ENCODE assay signal across 9 mouse cellular contexts in the genomic region with DNA sequence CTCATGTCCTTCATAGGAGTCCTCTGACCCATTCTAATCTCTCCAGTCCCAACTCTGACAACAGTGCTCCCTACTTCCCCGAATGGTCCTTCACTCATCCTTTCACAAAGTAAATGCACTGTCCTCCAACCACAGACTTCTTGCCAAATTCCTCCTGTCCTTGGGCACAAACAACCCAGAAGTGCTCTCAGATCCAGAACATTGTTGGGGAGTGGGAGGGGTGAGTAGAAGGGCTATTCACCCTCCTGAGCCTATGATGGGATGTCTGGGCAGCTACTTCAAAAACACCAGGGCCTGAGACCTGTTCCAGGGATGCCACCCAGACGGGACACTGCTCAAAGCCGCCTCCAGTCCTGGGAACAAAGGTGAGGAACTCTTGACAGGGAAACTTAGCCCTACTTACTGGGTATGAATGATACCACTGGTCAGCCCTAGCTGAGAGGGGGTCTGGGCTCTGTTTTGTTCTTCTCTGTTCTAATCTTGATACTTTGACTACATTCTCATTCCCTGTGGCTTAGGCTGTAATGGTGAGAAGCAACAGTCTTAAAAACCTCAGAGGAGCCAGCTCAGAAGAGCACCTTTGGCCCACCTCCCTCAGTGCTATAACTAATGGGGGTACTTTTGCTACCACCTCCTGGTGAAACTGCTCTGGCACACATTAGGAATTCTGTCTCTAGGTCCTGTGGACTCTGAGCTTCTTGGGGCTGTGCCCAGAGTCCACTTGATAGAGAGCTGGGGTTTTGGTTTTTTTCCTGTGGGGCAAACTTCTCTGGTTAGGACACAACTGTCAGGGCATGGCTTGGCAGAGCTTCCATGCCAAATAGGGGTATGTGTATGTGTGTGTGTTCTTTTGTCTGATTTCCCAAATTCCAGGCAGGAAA.
A peak's percentile ranks its signal among the peaks of the same experiment; 100 is the strongest.
DNase-seq lines count a peak whose midpoint lies in the region; ATAC-seq and TF ChIP-seq lines count a peak whose summit lies in the region.
"Had no signal": no experiment of that assay in that cellular context is flagged by ENCODE, and none has a peak within 500 bp of the region (broad histone marks: within the 10 kb centered on the region; RNA-seq: fewer than 3 reads in every experiment).

No protein-coding gene starts in this region.

- H3K27me3 ChIP-seq in embryonic facial prominence, embryonic 12.5 days = no peaks in the 10 kb centered on the region
- H3K27me3 ChIP-seq in hindbrain, embryonic 11.5 days (ENCODE audit: control insufficient read depth, insufficient read depth, low read length) = no peaks in the 10 kb centered on the region
- H3K27me3 ChIP-seq in limb, embryonic 14.5 days (ENCODE audit: control insufficient read depth, insufficient read depth, low read length) = no peaks in the 10 kb centered on the region

- TF ChIP-seq CTCF in olfactory bulb, adult 2 months (IDR thresholded peaks at IDR 0.05; ENCODE audit: insufficient read depth, low read depth, low read length) = no peak

- 87% methylated on average over 3 of the region's 3 CpGs for WGBS in embryonic facial prominence, embryonic 12.5 days
- WGBS in hindbrain, embryonic 11.5 days = 72% methylated on average over 3 of the region's 3 CpGs
- 75% methylated on average over 3 of the region's 3 CpGs for WGBS in limb, embryonic 14.5 days
- 83% methylated on average over 3 of the region's 3 CpGs for WGBS in olfactory bulb, adult 2 months

- no peak overlapping the region for H3K4me3 ChIP-seq in embryonic facial prominence, embryonic 12.5 days
- H3K4me3 ChIP-seq in hindbrain, embryonic 11.5 days (ENCODE audit: low read depth, low read length) = no peak overlapping the region
- no peak overlapping the region for H3K4me3 ChIP-seq in limb, embryonic 14.5 days (replicated peaks; ENCODE audit: low read length)
- no peak overlapping the region for H3K4me3 ChIP-seq in olfactory bulb, adult 2 months (ENCODE audit: insufficient read depth, low read depth, low read length)

- no peak for TF ChIP-seq POLR2A in limb, embryonic 14.5 days (IDR thresholded peaks at IDR 0.05; ENCODE audit: borderline replicate concordance, extremely low read depth, insufficient read depth, insufficient read length)
- no peak for TF ChIP-seq POLR2A in olfactory bulb, adult 2 months (IDR thresholded peaks at IDR 0.05; ENCODE audit: insufficient read depth, low read depth, low read length)

- ATAC-seq in embryonic facial prominence, embryonic 12.5 days (ENCODE audit: insufficient number of reproducible peaks, insufficient read depth, low FRiP score, low TSS enrichment) = no peak
- ATAC-seq in hindbrain, embryonic 11.5 days (ENCODE audit: low FRiP score) = no peak
- ATAC-seq in limb, embryonic 14.5 days (ENCODE audit: low FRiP score, low read depth) = no peak

- H3K36me3 ChIP-seq in embryonic facial prominence, embryonic 12.5 days = no peaks in the 10 kb centered on the region
- H3K36me3 ChIP-seq in hindbrain, embryonic 11.5 days (ENCODE audit: control insufficient read depth, insufficient read depth, low read length) = no peaks in the 10 kb centered on the region
- no peaks in the 10 kb centered on the region for H3K36me3 ChIP-seq in limb, embryonic 14.5 days (ENCODE audit: control insufficient read depth, insufficient read depth, low read length)
- H3K36me3 ChIP-seq: G1E had no signal

- peak; percentile 57 to 58 for DNase-seq in layer of hippocampus, postnatal 10 days (ENCODE audit: low spot score in 2 of 2)
- DNase-seq in layer of hippocampus, postnatal 36 days = no peak
- no peak for DNase-seq in hindbrain, embryonic 11.5 days (ENCODE audit: low spot score)
- no peak for DNase-seq in limb, embryonic 14.5 days (ENCODE audit: low spot score)
- no peak for DNase-seq in thymus, postnatal 25 days
- no peak for DNase-seq in spleen, postnatal 36 days (ENCODE audit: low spot score in 2 of 2)

- peaks cover 75% of the 10 kb centered on the region for H3K4me1 ChIP-seq in embryonic facial prominence, embryonic 12.5 days
- H3K4me1 ChIP-seq in hindbrain, embryonic 11.5 days (replicated peaks; ENCODE audit: control insufficient read depth, insufficient read depth, low read length) = peaks cover 16% of the 10 kb centered on the region
- H3K4me1 ChIP-seq in limb, embryonic 14.5 days (ENCODE audit: control insufficient read depth, insufficient read depth, low read length) = peaks cover 71% of the 10 kb centered on the region
- H3K4me1 ChIP-seq in olfactory bulb, adult 2 months (ENCODE audit: control insufficient read depth, insufficient read depth, low read length) = peaks cover 23% of the 10 kb centered on the region

- no peaks in the 10 kb centered on the region for H3K9me3 ChIP-seq in embryonic facial prominence, embryonic 12.5 days
- H3K9me3 ChIP-seq in hindbrain, embryonic 11.5 days (ENCODE audit: control insufficient read depth, low read length) = no peaks in the 10 kb centered on the region
- no peaks in the 10 kb centered on the region for H3K9me3 ChIP-seq in limb, embryonic 14.5 days (ENCODE audit: control insufficient read depth, low read length)

- peak overlapping the region; percentile 83 for H3K27ac ChIP-seq in embryonic facial prominence, embryonic 12.5 days
- peak overlapping the region; percentile 84 for H3K27ac ChIP-seq in hindbrain, embryonic 11.5 days (ENCODE audit: low read depth, low read length)
- H3K27ac ChIP-seq in limb, embryonic 14.5 days (replicated peaks; ENCODE audit: low read depth, low read length) = peak overlapping the region; percentile 82
- peak overlapping the region; percentile 71 for H3K27ac ChIP-seq in olfactory bulb, adult 2 months (ENCODE audit: insufficient read depth, low read depth, low read length)

- H3K4me2 ChIP-seq in embryonic facial prominence, embryonic 12.5 days (replicated peaks) = no peak overlapping the region
- H3K4me2 ChIP-seq in hindbrain, embryonic 11.5 days (replicated peaks; ENCODE audit: low read depth, low read length) = no peak overlapping the region
- no peak overlapping the region for H3K4me2 ChIP-seq in limb, embryonic 14.5 days (replicated peaks; ENCODE audit: low read depth, low read length, severe bottlenecking)

- H3K9ac ChIP-seq in embryonic facial prominence, embryonic 12.5 days = no peak overlapping the region
- H3K9ac ChIP-seq in hindbrain, embryonic 11.5 days (ENCODE audit: low read depth, low read length) = no peak overlapping the region
- no peak overlapping the region for H3K9ac ChIP-seq in limb, embryonic 14.5 days (ENCODE audit: low read depth, low read length, severe bottlenecking)

Comparison
In these comparisons a context has a peak if more than half of its experiments do, and no peak if none do; other contexts are left out.
1. DNase-seq: peak in layer of hippocampus, postnatal 10 days (2 of 2); none in layer of hippocampus, postnatal 36 days (0 of 2), hindbrain, embryonic 11.5 days (single experiment), limb, embryonic 14.5 days (single experiment), thymus, postnatal 25 days (single experiment) and spleen, postnatal 36 days (0 of 2).
2. Peak in every context shown above with its lines, with median percentiles within 50 percentile points of each other: H3K27ac ChIP-seq.